Mouse (Mus musculus) heart, embryonic 15.5 days (tissue): Measurements from ENCODE around the gene Hunk. TPM values are rescaled to one million over a fixed set of nuclear protein-coding genes. Genes with fewer than 3 reads are reported as not detected.
A peak's percentile ranks its signal among the peaks of the same experiment; 100 is the strongest.

Source experiments
- ATAC-seq: fragments of 200-750 bp; cut with Nextera tagmentation; replicated peaks from 2 replicates; pipeline ENCODE4 v1.8.0; 2017; ENCODE audit warnings: low read depth, moderate TSS enrichment; ENCODE audit not compliant: insufficient number of reproducible peaks, insufficient read depth, low FRiP score
- H3K27ac ChIP-seq: fragments of 300-500 bp; sonication (generic); 2 replicates; pipeline ENCODE4 v1.5.1; 2015; ENCODE audit warnings: mild to moderate bottlenecking, inconsistent platforms
- H3K27me3 ChIP-seq: fragments of 300-500 bp; sonication (generic); 2 replicates; pipeline ENCODE4 v1.6.1; 2015; ENCODE audit warnings: inconsistent platforms
- H3K36me3 ChIP-seq: fragments of 300-500 bp; sonication (generic); 2 replicates; pipeline ENCODE4 v1.6.1; 2015; ENCODE audit warnings: mild to moderate bottlenecking, inconsistent platforms
- H3K4me1 ChIP-seq: fragments of 300-500 bp; sonication (generic); replicated peaks from 2 replicates; pipeline ENCODE4 v1.6.1; 2015; ENCODE audit warnings: inconsistent platforms
- H3K4me2 ChIP-seq: fragments of 300-500 bp; sonication (generic); 2 replicates; pipeline ENCODE4 v1.6.1; 2015; ENCODE audit warnings: inconsistent platforms, mild to moderate bottlenecking, moderate library complexity
- H3K4me3 ChIP-seq: fragments of 300-500 bp; sonication (generic); 2 replicates; pipeline ENCODE4 v1.5.1; 2015; ENCODE audit warnings: mild to moderate bottlenecking, inconsistent platforms
- H3K9ac ChIP-seq: fragments of 300-500 bp; sonication (generic); 2 replicates; pipeline ENCODE4 v1.6.1; 2015; ENCODE audit warnings: mild to moderate bottlenecking, inconsistent platforms
- H3K9me3 ChIP-seq: fragments of 300-500 bp; sonication (generic); replicated peaks from 2 replicates; pipeline ENCODE4 v1.6.1; 2016; ENCODE audit warnings: inconsistent platforms
- WGBS: fragments of 180-500 bp; shearing (Covaris S2); methylation state at CpG from one replicate; pipeline ENCODE4 v1.1.7; 2015; ENCODE audit warnings: mixed read lengths; 5-methylcytosine and 5-hydroxymethylcytosine counted together
- polyA plus RNA-seq: library from polyadenylated mRNA; unstranded; fragments of >200 nt; fragmentation: Nextera tagmentation; extraction: Ambion mirVana; gene quantifications from 2 replicates; pipeline ENCODE4 v1.2.1, GENCODE M21; 2015

The Hunk gene
- polyA plus RNA-seq, 1 experiment from 2014 or later = 7.2 TPM

DNA sequence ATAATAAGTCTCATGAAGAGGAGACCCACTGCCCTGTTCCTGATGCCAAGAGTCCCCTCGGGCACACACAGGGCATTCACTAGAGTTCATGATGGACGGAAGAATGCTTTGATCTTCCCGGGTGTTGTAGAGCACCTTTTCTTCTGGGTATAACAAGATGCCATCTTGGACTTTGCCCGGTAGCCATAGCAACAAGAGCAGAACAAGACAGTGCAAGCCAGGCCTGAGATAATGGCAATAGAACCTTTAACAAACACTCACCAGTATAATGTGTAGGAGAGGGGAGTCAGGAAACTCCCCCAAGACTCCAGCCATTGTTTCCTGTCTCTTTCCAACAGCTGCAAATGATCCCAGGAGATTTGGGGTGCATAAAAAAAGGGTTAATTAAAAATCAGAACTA lies 8.9 kb downstream of the Hunk start:
- peaks cover 54% of the 10 kb centered on the region for H3K4me1 ChIP-seq
- no peak overlapping the region for H3K9ac ChIP-seq
- H3K4me2 ChIP-seq = no peak overlapping the region
- no peak overlapping the region for H3K27ac ChIP-seq
- no peaks in the 10 kb centered on the region for H3K9me3 ChIP-seq
- peaks cover 6% of the 10 kb centered on the region for H3K36me3 ChIP-seq
- H3K27me3 ChIP-seq = no peaks in the 10 kb centered on the region
- ATAC-seq = no peak
- no peak overlapping the region for H3K4me3 ChIP-seq
- 79% methylated on average over 4 of the region's 4 CpGs for WGBS

DNA sequence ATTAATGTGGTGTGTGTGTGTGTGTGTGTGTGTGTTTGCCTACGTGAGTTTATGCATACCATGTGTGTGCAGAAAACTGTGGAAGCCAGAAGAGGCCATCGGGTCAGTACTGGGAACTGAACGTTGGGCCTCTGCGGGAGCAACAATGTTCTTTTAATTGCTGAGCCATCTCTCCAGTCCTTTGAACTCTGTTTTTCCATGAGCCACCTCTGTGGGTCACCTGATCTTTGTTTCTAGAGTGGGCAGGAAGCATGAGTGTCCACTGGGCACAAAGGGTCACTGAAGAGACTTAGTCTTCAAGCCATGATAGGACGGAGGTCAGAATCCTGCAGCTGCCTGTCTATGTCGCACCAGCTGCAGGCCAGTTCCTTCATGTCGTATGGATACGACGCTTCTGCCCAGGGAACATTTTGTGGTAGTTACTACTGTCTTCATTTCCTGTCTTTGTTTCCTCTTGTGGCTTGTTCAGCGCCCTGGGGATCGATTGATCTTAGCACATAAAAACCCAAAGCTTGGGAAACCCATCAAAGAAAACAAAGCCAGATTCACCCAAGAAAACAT lies 10.3 kb downstream of the Hunk start:
- H3K27me3 ChIP-seq = no peaks in the 10 kb centered on the region
- WGBS = 65% methylated on average over 11 of the region's 11 CpGs
- H3K27ac ChIP-seq = no peak overlapping the region
- ATAC-seq = no peak
- H3K36me3 ChIP-seq = peaks cover 6% of the 10 kb centered on the region
- no peak overlapping the region for H3K4me3 ChIP-seq
- H3K9ac ChIP-seq = no peak overlapping the region
- no peak overlapping the region for H3K4me2 ChIP-seq
- H3K9me3 ChIP-seq = no peaks in the 10 kb centered on the region
- H3K4me1 ChIP-seq = peaks cover 51% of the 10 kb centered on the region

DNA sequence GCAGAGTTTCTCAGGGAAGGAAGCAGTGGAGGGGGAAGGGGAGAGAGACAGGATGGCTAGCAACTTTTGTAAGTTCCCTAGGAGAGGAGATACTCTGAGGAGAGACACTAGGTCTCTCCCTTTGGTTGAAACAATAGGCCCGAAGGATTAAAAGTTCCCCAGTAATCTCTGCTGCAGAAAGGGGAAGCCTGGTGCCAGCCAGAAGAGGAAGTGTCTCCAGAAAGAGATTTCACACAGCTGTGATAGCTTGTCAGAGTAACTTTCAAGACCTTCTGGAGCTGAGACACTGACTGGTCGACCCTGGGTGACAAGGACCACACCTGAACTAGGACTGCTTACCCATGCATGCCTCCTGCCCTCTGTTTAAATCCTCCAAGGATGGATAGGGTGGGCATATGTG lies 11.1 kb downstream of the Hunk start:
- Histone ChIP-seq H3K27me3 (no peaks in the 10 kb centered on the region), H3K27ac (no peak overlapping the region), H3K4me3 (no peak overlapping the region), H3K36me3 (no peaks in the 10 kb centered on the region), H3K9ac (no peak overlapping the region), H3K4me2 (no peak overlapping the region), H3K4me1 (peaks cover 59% of the 10 kb centered on the region), H3K9me3 (no peaks in the 10 kb centered on the region)
- no peak for ATAC-seq
- WGBS = 21% methylated on average over 2 of the region's 2 CpGs

DNA sequence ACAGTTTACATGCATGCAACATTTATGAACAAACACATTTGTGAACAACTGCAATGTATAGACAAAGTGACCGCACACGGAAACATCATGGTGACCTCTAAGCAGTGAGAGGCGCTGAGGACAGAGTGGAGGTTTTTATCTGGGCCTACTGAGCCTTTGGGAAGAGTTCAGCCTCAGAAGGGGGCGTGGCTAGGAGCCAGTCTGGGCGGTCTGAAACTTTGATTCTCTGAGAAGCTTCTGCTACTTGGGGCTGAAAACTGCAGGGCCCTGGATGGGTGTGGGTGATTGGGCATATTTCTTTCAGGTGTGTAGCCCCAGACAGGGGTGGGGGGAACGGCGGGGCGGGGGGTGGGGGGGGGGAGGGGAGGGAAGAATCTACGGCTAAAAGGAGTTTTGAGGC lies 14.5 kb downstream of the Hunk start:
- no peaks in the 10 kb centered on the region for H3K27me3 ChIP-seq
- peak; percentile 54; the same call in 1 of the 2 replicates for ATAC-seq
- peak overlapping the region; percentile 46 for H3K4me2 ChIP-seq
- WGBS = 10% methylated on average over 8 of the region's 9 CpGs
- peak overlapping the region; percentile 61 for H3K27ac ChIP-seq
- peaks cover 45% of the 10 kb centered on the region for H3K4me1 ChIP-seq
- H3K4me3 ChIP-seq = 0 out of 2 replicates have a peak overlapping the region, but pooled peaks have one; percentile 4
- H3K36me3 ChIP-seq = no peaks in the 10 kb centered on the region
- H3K9ac ChIP-seq = no peak overlapping the region
- H3K9me3 ChIP-seq = no peaks in the 10 kb centered on the region

- Histone ChIP-seq H3K4me1 (peaks cover 49% of the 10 kb centered on the region), H3K36me3 (no peaks in the 10 kb centered on the region), H3K4me2 (peak overlapping the region; percentile 46), H3K9me3 (no peaks in the 10 kb centered on the region), H3K27me3 (no peaks in the 10 kb centered on the region), H3K9ac (no peak overlapping the region), H3K27ac (peak overlapping the region; percentile 61), H3K4me3 (no peak overlapping the region; the same call in 1 of the 2 replicates)
- ATAC-seq = no peak; the same call in 1 of the 2 replicates
- WGBS = 25% methylated on average over 12 of the region's 12 CpGs
These were observed 15.3 kb downstream of the Hunk start for GRCm38 (mm10) chr16:90400906-90401666.

DNA sequence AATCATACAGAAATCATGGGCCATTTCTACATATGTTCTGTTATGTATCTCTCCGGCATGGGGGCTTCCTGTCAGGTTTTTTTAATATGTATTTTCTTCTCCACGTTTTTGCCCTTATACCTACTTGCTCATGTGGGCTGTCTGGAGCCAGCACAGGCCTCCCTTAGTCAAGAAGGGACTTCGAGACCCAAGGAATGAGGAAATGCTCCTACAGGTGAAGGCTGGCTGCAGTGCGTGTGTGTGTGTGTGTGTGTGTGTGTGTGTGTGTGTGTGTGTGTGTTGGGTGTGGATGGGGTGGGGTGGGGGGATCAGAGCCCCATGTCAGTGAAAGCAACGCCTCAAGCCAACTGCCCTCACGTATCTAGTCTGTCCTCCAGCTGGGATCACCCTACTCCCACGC lies 16.5 kb downstream of the Hunk start:
- Histone ChIP-seq H3K27me3 (no peaks in the 10 kb centered on the region), H3K9me3 (no peaks in the 10 kb centered on the region), H3K4me2 (no peak overlapping the region), H3K4me1 (peaks cover 44% of the 10 kb centered on the region), H3K9ac (no peak overlapping the region), H3K4me3 (no peak overlapping the region), H3K27ac (no peak overlapping the region), H3K36me3 (no peaks in the 10 kb centered on the region)
- ATAC-seq = no peak
- 81% methylated on average over 7 of the region's 7 CpGs for WGBS

DNA sequence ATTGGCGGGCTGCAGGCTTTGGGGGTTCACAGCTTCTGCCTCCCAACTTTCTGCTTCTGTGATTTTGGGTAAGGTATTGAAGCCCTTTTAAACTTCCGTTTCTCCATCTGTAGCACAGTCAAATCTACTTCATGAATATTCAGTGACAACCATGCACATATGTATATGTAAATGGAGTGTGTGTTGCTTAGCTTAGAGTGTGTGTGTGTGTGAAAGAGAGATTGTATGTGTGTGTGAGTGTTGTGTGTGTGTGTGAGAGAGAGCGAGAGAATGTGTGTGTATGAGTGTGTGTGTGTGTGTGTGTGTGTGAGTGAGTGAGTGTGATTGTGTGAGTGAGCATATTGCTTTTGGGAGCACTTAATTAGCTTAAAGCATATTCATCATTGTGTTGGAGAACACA lies 19.4 kb downstream of the Hunk start:
- no peak for ATAC-seq
- WGBS = 73% methylated on average over 3 of the region's 3 CpGs
- no peaks in the 10 kb centered on the region for H3K36me3 ChIP-seq
- no peaks in the 10 kb centered on the region for H3K27me3 ChIP-seq
- no peak overlapping the region; the same call in 1 of the 2 replicates for H3K4me2 ChIP-seq
- peak overlapping the region; percentile 81 for H3K27ac ChIP-seq
- no peak overlapping the region for H3K4me3 ChIP-seq
- H3K4me1 ChIP-seq = peaks cover 63% of the 10 kb centered on the region
- H3K9ac ChIP-seq = no peak overlapping the region
- no peaks in the 10 kb centered on the region for H3K9me3 ChIP-seq

- 16% methylated on average over 6 of the region's 6 CpGs for WGBS
- Histone ChIP-seq H3K36me3 (no peaks in the 10 kb centered on the region), H3K9me3 (no peaks in the 10 kb centered on the region), H3K4me3 (no peak overlapping the region), H3K27me3 (no peaks in the 10 kb centered on the region), H3K4me2 (no peak overlapping the region), H3K4me1 (peaks cover 62% of the 10 kb centered on the region), H3K27ac (peak overlapping the region; percentile 81), H3K9ac (no peak overlapping the region)
- peak; percentile 86 for ATAC-seq
These were observed 19.8 kb downstream of the Hunk start for GRCm38 (mm10) chr16:90405599-90405998.

- no peak for ATAC-seq
- Histone ChIP-seq H3K4me3 (no peak overlapping the region), H3K27me3 (no peaks in the 10 kb centered on the region), H3K9ac (peak overlapping the region; percentile 37), H3K36me3 (no peaks in the 10 kb centered on the region), H3K4me1 (peaks cover 52% of the 10 kb centered on the region), H3K27ac (peak overlapping the region; percentile 84), H3K9me3 (no peaks in the 10 kb centered on the region), H3K4me2 (peak overlapping the region; percentile 28)
- 20% methylated on average over 12 of the region's 12 CpGs for WGBS
These were observed 21.9 kb downstream of the Hunk start for GRCm38 (mm10) chr16:90407541-90408289.

DNA sequence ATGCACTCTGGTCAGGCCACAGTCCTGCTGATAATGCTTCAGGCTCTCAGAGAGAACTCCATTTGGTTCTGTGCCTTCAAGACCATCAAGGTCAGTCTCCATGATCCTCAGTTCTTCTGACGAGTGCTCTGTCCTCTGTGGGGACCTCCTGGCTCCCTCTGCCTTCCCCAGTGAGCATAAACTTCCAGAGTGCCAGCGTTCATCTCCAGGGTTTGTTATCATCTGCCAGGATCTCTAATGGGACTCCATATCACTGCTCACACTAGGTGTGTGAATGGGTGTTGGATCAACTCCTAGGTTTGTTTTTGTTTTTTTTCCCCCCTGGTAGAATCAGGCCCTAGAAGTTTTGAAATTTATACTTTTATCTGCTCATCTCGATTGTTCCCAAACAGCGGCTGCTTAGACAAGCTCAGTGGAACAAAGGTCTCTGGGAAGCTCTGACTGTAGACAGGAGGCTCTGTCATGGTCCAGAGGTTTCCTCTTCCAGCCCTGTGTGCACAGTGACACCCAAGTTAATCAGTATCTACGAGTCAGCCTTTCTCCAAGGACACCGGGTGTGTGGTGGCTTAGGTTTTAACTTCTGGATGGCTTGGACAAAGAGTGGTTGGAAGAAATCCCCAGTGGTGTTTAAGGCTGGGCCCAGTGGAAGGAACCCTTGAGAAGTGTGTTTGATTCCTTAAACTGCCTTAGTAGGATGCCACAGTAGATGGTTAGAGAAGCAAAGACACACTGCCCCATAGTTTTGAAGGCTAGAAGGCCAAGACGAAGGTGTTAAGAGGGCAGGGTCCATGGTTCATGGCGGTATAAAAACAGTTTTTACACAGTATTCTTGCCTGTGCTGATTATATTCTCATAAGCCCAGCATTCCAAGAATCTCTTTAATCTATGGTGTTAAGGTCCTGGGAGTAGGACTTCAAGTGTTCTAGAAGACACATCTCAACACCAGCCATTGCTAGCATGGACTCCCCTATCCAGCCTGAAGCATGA lies 26.6 kb downstream of the Hunk start:
- no peak overlapping the region for H3K4me2 ChIP-seq
- no peak overlapping the region for H3K4me3 ChIP-seq
- H3K9ac ChIP-seq = no peak overlapping the region
- H3K27ac ChIP-seq = no peak overlapping the region
- H3K36me3 ChIP-seq = peaks cover 5% of the 10 kb centered on the region; the same call in 1 of the 2 replicates
- WGBS = 76% methylated on average over 8 of the region's 8 CpGs
- no peaks in the 10 kb centered on the region for H3K9me3 ChIP-seq
- no peak; the same call in 1 of the 2 replicates for ATAC-seq
- peaks cover 33% of the 10 kb centered on the region for H3K4me1 ChIP-seq
- no peaks in the 10 kb centered on the region for H3K27me3 ChIP-seq
